Mouse (Mus musculus) intestine, embryonic 16.5 days (tissue): ENCODE measurements around the gene Myd88. TPM values are rescaled to one million over a fixed set of nuclear protein-coding genes. Genes with fewer than 3 reads are reported as not detected.
"Not testable (repeated sequence)": the region's sequence is repeated elsewhere in the genome, so short reads cannot be mapped to it uniquely, and the experiment has no call there.

ENCODE experiments used
- ATAC-seq: fragments of 200-750 bp; cut with Nextera tagmentation; 2 replicates; pipeline ENCODE4 v1.8.0; 2017; ENCODE audit warnings: moderate TSS enrichment, moderate library complexity
- H3K27ac ChIP-seq: fragments of 300-500 bp; sonication (generic); 2 replicates; pipeline ENCODE4 v1.5.1; 2014; ENCODE audit warnings: mild to moderate bottlenecking, low read length
- H3K27me3 ChIP-seq: fragments of 300-500 bp; sonication (generic); replicated peaks from 2 replicates; pipeline ENCODE4 v1.6.1; 2014; ENCODE audit warnings: low read length, control low read depth, mixed read lengths; ENCODE audit not compliant: control insufficient read depth, insufficient read depth
- H3K36me3 ChIP-seq: fragments of 300-500 bp; sonication (generic); 2 replicates; pipeline ENCODE4 v1.6.1; 2014; ENCODE audit warnings: low read length, control low read depth; ENCODE audit not compliant: control insufficient read depth, insufficient read depth
- H3K4me1 ChIP-seq: fragments of 300-500 bp; sonication (generic); 2 replicates; pipeline ENCODE4 v1.6.1; 2014; ENCODE audit warnings: low read length, control low read depth, mixed read lengths; ENCODE audit not compliant: control insufficient read depth, insufficient read depth
- H3K4me2 ChIP-seq: fragments of 300-500 bp; sonication (generic); 2 replicates; pipeline ENCODE4 v1.6.1; 2014; ENCODE audit warnings: low read depth, low read length, control low read depth
- H3K4me3 ChIP-seq: fragments of 300-500 bp; sonication (generic); 2 replicates; pipeline ENCODE4 v1.5.1; 2014; ENCODE audit warnings: mild to moderate bottlenecking, low read length
- H3K9ac ChIP-seq: fragments of 300-500 bp; sonication (generic); 2 replicates; pipeline ENCODE4 v1.6.1; 2014; ENCODE audit warnings: low read depth, low read length
- H3K9me3 ChIP-seq: fragments of 300-500 bp; sonication (generic); 2 replicates; pipeline ENCODE4 v1.6.1; 2016; ENCODE audit warnings: low read length, control low read depth; ENCODE audit not compliant: control insufficient read depth
- WGBS: fragments of 180-500 bp; shearing (Covaris S2); extraction: QIAGEN DNeasy Blood & Tissue Kit; methylation state at CpG from one replicate; pipeline ENCODE4 v1.1.7; 2014; 5-methylcytosine and 5-hydroxymethylcytosine counted together
- polyA plus RNA-seq: library from polyadenylated mRNA; unstranded; fragments of >200 nt; fragmentation: Nextera tagmentation; extraction: Ambion mirVana; gene quantifications from 2 replicates; pipeline ENCODE4 v1.2.1, GENCODE M21; 2015

Myd88 gene
- 35.0 and 36.3 TPM in 2 replicates for polyA plus RNA-seq

DNA sequence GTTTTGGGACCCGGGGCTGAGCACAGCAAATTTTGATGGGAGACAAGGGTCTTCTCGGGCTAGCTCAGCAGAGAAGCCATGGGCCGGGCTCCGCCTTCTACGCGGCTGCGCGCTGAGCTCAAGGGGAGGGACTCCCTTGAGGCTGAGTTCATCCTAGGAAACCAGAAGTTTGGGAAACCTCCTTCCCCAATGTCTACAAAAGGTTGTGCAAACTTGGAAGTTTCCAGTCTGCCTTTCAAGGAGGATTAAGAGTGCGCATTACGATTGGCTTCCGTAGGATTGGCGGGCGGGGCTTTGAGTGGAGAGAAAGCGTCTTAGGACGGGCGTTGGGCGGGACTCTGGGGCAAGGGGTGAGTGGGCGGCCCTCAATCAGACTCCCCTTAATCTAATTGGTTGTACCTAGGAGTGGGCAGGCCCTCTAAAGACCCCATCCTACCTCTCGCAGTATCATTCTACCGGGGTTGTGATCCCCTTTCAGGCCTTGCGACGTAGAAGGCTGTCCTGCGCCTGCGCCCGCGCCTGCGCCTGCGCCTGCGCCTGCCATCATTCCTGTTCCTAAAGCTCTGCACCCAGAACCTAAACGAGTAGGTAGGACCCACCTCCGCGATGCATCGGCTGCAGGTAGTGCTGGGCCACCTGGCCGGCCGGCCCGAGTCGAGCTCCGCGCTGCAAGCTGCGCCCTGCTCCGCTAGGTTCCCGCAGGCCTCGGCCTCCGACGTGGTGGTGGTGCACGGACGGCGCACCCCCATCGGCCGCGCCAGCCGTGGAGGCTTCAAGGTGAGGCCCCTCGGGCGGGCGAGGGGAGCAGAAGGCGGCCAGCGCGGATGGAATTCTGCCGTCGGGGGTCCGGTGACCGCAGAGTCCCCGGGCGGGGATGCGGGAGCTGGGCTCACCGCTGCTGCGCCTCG, at the start of gene Myd88:
Gene Myd88 (minus strand): TSS at position 503 of the 908 bp plus-strand sequence.
- H3K27me3 ChIP-seq: no peaks in the 10 kb centered on the region
- no peaks in the 10 kb centered on the region for H3K9me3 ChIP-seq
- peak within 1 kb of the TSS; percentile 82 for H3K9ac ChIP-seq
- H3K4me3 ChIP-seq: peak within 1 kb of the TSS; percentile 74
- peaks cover 16% of the 10 kb centered on the region for H3K4me1 ChIP-seq
- H3K4me2 ChIP-seq: peak within 1 kb of the TSS; percentile 69
- H3K27ac ChIP-seq: peak within 1 kb of the TSS; percentile 94
- WGBS: under 1% methylated on average over 66 of the region's 68 CpGs
- H3K36me3 ChIP-seq: peaks cover 11% of the 10 kb centered on the region
- ATAC-seq: peak; percentile 98

DNA sequence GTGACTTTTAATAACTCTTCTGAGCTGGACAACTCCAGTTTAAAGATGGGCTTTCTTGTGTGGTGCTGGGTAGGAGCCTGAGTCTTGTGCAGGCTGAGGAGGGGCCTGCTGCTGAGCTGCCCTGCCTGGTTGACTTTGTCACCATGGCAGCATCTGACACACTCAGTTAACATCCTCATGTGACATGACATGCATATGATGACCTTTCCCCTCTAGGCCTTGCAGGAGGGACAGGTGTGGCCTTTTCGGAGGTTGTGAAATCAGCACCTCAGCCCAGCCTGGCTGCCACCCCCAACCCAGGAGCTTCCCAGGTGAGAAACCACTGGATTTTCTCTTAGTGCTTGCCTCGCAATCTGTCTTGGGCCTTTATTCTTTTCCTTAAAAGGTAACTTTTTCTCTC, 49.0 kb upstream of the Myd88 start:
- 86% methylated on average over 2 of the region's 2 CpGs for WGBS

DNA sequence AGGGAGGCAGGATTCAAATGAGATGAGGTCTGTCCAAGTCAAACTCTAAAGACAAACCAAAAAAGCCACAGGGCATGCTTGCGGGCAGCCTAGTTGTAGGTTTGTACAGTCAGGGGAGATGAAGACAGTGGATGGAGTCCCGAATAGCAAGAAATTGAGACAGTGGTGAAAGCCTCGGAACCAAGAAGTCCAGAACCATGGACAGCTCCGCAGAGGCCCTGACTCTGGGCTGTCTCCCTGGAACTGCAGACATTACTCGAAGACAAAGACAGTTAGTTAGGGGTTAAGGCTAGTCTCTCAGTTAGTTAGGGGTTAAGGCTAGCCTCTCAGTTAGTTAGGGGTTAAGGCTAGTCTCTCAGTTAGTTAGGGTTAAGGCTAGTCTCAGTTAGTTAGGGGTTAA, 47.7 kb upstream of the Myd88 start:
- Histone ChIP-seq H3K4me2 (no peak overlapping the region), H3K27me3 (no peaks in the 10 kb centered on the region), H3K9me3 (no peaks in the 10 kb centered on the region), H3K4me3 (no peak overlapping the region), H3K4me1 (no peaks in the 10 kb centered on the region), H3K9ac (no peak overlapping the region), H3K36me3 (no peaks in the 10 kb centered on the region), H3K27ac (no peak overlapping the region)
- 47% methylated on average over 5 of the region's 5 CpGs for WGBS
- ATAC-seq: no peak

More for the DNA sequence above, 49.0 kb upstream of the Myd88 start:
- no peak for ATAC-seq
- Histone ChIP-seq H3K27ac (no peak overlapping the region), H3K27me3 (no peaks in the 10 kb centered on the region), H3K4me3 (no peak overlapping the region), H3K4me1 (no peaks in the 10 kb centered on the region), H3K9ac (no peak overlapping the region), H3K9me3 (no peaks in the 10 kb centered on the region), H3K36me3 (no peaks in the 10 kb centered on the region), H3K4me2 (no peak overlapping the region)

DNA sequence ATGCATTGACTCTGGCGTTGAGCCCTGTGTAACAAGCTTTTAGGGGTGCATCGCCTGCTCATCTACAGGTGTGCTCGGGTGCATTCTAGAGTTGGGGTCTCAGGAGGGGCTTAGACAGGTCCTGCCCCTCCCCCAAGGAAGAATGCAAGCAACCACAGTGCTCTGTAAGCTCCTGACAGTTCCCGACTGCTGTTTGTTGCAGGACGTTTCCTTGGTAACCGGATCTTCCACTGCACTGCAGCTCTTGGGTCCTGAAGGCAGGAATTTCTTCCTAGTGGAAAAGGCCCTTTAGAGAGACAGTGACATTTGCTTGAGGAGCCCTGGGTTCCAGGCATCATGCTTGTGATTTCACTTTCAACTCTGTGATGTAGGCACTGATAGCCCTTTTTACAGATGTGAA, 41.4 kb upstream of the Myd88 start:
- Histone ChIP-seq H3K9ac (no peak overlapping the region), H3K9me3 (no peaks in the 10 kb centered on the region), H3K4me3 (no peak overlapping the region), H3K4me2 (no peak overlapping the region), H3K36me3 (no peaks in the 10 kb centered on the region), H3K27me3 (no peaks in the 10 kb centered on the region), H3K27ac (no peak overlapping the region), H3K4me1 (no peaks in the 10 kb centered on the region)
- ATAC-seq: no peak
- 63% methylated on average over 6 of the region's 6 CpGs for WGBS

DNA sequence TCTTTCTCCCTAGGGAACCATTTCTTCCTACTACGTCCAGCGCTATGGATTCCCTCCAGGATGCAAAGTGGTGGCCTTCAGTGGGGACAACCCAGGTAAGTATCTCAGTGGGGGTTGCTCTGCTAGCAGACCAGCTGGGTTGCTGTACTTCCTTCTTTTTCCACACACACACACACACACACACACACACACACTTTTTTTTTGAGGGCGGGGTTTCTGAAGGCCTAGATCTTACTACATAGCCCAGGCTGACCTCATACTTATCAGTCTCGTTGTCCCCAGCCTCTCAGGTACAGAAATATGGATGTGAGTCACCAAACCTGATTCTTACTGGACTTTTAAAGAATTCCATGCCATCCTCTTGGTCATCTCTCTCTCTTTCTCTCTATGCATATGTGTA, 37.0 kb upstream of the Myd88 start:
- 87% methylated on average over 4 of the region's 4 CpGs for WGBS
- no peaks in the 10 kb centered on the region for H3K4me1 ChIP-seq
- no peak overlapping the region for H3K27ac ChIP-seq
- no peak for ATAC-seq
- H3K36me3 ChIP-seq: no peaks in the 10 kb centered on the region
- H3K9ac ChIP-seq: no peak overlapping the region
- H3K9me3 ChIP-seq: no peaks in the 10 kb centered on the region
- no peak overlapping the region for H3K4me3 ChIP-seq
- no peak overlapping the region for H3K4me2 ChIP-seq
- no peaks in the 10 kb centered on the region for H3K27me3 ChIP-seq

DNA sequence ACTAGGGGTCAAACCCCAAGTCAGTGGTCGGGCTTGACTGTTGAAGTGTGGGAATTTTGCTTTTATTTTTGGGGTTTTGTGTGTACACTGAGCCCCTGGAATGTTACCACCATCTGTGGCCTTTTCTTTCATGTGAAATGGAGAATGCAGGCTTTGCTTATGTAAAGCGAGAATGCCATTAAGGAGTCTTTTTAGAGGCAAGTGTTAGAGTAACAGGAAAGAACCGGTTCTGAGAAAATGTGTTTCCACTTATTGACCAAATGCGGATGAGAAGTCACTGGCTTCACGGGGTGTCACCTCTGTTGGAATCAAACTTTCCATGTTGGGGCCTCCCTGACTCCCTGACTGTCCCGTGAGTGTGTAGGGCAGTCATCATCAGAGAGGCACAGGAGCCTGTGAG, 34.3 kb upstream of the Myd88 start:
- H3K4me1 ChIP-seq: no peaks in the 10 kb centered on the region
- no peaks in the 10 kb centered on the region for H3K9me3 ChIP-seq
- ATAC-seq: no peak
- no peaks in the 10 kb centered on the region for H3K36me3 ChIP-seq
- no peak overlapping the region for H3K9ac ChIP-seq
- no peaks in the 10 kb centered on the region for H3K27me3 ChIP-seq
- 71% methylated on average over 6 of the region's 6 CpGs for WGBS
- H3K27ac ChIP-seq: no peak overlapping the region
- no peak overlapping the region for H3K4me2 ChIP-seq
- H3K4me3 ChIP-seq: no peak overlapping the region

DNA sequence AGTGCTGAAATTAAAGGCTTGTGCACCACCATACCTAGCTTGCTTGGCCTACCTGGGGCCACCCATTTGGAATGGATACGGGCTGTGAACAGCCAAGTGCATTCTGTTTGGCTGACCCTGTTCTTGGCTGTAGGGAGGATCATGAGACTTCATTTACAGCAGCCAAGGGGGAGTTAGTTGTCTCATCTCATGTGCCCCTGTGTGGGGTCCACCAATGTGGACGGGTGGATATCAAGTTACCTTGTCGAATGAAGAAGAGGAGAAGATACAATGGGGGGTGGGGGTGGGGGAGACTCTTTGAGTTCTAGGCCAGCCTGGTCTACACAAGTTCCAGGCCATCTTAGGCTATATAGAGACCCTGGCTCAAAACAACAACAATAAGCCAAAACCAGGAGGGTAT, 33.8 kb upstream of the Myd88 start:
- H3K27me3 ChIP-seq: no peaks in the 10 kb centered on the region
- H3K36me3 ChIP-seq: no peaks in the 10 kb centered on the region
- H3K9me3 ChIP-seq: no peaks in the 10 kb centered on the region
- no peak overlapping the region for H3K4me2 ChIP-seq
- 75% methylated on average over 3 of the region's 3 CpGs for WGBS
- no peak overlapping the region for H3K9ac ChIP-seq
- no peak overlapping the region for H3K27ac ChIP-seq
- H3K4me1 ChIP-seq: no peaks in the 10 kb centered on the region
- no peak for ATAC-seq
- no peak overlapping the region for H3K4me3 ChIP-seq

DNA sequence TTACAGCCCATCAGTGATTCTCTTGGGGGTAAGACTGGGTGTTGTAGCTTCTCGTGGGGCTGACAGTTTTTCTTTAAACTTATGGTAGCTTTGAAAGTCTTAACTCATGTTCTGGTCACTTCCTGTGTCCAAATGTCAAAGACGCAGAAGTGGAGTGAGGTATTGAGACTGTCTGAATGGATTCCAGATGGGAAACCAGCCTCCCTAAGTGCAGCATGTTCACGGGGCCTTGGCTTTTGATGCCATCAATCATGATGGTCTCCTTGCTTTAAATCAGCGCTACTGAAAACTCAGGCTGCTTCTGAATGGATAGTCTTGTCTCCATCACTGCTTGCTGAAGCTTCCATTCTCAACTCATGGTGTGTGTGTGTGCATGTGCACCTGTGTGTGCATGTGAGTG, 30.0 kb upstream of the Myd88 start:
- H3K27ac ChIP-seq: no peak overlapping the region
- no peak overlapping the region for H3K4me3 ChIP-seq
- 69% methylated on average over 4 of the region's 4 CpGs for WGBS
- no peak for ATAC-seq
- H3K9me3 ChIP-seq: no peaks in the 10 kb centered on the region
- H3K4me2 ChIP-seq: no peak overlapping the region
- H3K9ac ChIP-seq: no peak overlapping the region
- H3K27me3 ChIP-seq: no peaks in the 10 kb centered on the region
- H3K36me3 ChIP-seq: 0 out of 2 replicates have a peak, but pooled peaks cover 4% of the 10 kb centered on the region
- no peaks in the 10 kb centered on the region for H3K4me1 ChIP-seq

DNA sequence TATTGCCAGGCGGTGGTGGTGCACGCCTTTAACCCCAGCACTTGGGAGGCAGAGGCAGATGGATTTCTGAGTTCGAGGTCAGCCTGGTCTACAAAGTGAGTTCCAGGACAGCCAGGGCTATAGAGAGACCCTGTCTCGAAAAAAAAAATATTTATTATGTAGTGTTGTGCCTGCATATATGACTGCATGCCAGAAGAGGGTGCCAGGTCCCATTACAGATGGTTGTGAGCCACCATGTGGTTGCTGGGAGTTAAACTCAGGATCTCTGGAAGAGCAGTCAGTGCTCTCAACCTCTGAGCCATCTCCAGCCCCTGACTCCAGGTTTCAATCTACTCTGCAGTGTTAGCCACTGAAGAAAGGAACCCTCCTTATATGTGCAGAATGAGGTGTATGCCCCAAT, 29.6 kb upstream of the Myd88 start:
- not testable (repeated sequence) for ATAC-seq, H3K9ac ChIP-seq, H3K4me3 ChIP-seq, H3K9me3 ChIP-seq, H3K36me3 ChIP-seq, H3K4me1 ChIP-seq, H3K4me2 ChIP-seq, H3K27me3 ChIP-seq, H3K27ac ChIP-seq
- WGBS: 86% methylated on average over 4 of the region's 4 CpGs
